Mouse (Mus musculus) liver, embryonic 14.5 days (tissue): Measurements from ENCODE around the gene Caap1. TPM values are rescaled to one million over a fixed set of nuclear protein-coding genes. Genes with fewer than 3 reads are reported as not detected.

Experiments
- ATAC-seq: fragments of 200-750 bp; cut with Nextera tagmentation; 2 replicates; pipeline ENCODE4 v1.8.0; 2017; ENCODE audit warnings: moderate number of reproducible peaks, mild to moderate bottlenecking, moderate library complexity; ENCODE audit not compliant: insufficient read depth
- DNase-seq, 3 experiments: peaks; one replicate each; pipeline ENCODE4 v3.0.0-alpha.2; 2012 to 2013; ENCODE audit warnings: low read depth in 3 of 3, low spot score in 3 of 3
- H3K27ac ChIP-seq: fragments of 300-500 bp; sonication (generic); 2 replicates; pipeline ENCODE4 v1.5.1; 2014; ENCODE audit warnings: moderate library complexity, mild to moderate bottlenecking, control low read depth, inconsistent platforms
- H3K27me3 ChIP-seq: fragments of 300-500 bp; sonication (generic); 2 replicates; pipeline ENCODE4 v1.6.1; 2014; ENCODE audit warnings: mild to moderate bottlenecking, low read length, moderate library complexity; ENCODE audit not compliant: control insufficient read depth, insufficient read depth
- H3K36me3 ChIP-seq: fragments of 300-500 bp; sonication (generic); replicated peaks from 2 replicates; pipeline ENCODE4 v1.6.1; 2014; ENCODE audit warnings: low read depth; ENCODE audit not compliant: control insufficient read depth, insufficient read depth
- H3K4me1 ChIP-seq, 2 experiments: fragments of 200-500 bp in 1 of 2; fragments of 300-500 bp in 1 of 2; sonication (generic) in 1 of 2; replicated peaks; 2 replicates each; pipeline ENCODE4 v1.6.1; 2012 to 2014; ENCODE audit warnings: antibody characterized with exemption in 1 of 2, inconsistent platforms in 1 of 2, low read length in 1 of 2; ENCODE audit not compliant: control insufficient read depth in 2 of 2, insufficient read depth in 2 of 2
- H3K4me2 ChIP-seq: fragments of 300-500 bp; sonication (generic); 2 replicates; pipeline ENCODE4 v1.6.1; 2014; ENCODE audit warnings: low read depth, mild to moderate bottlenecking, control low read depth, moderate library complexity
- H3K4me3 ChIP-seq, 2 experiments: fragments of 200-500 bp in 1 of 2; fragments of 300-500 bp in 1 of 2; sonication (generic) in 1 of 2; 2 replicates each; pipeline ENCODE4 v1.5.1; 2012 to 2014; ENCODE audit warnings: low read depth in 2 of 2, low read length in 2 of 2, mild to moderate bottlenecking in 2 of 2, control low read depth in 1 of 2, inconsistent platforms in 1 of 2, moderate library complexity in 1 of 2; ENCODE audit not compliant: insufficient read depth in 1 of 2
- H3K9ac ChIP-seq: fragments of 300-500 bp; sonication (generic); replicated peaks from 2 replicates; pipeline ENCODE4 v1.6.1; 2014; ENCODE audit warnings: mild to moderate bottlenecking, control low read depth, moderate library complexity
- H3K9me3 ChIP-seq: fragments of 300-500 bp; sonication (generic); 2 replicates; pipeline ENCODE4 v1.6.1; 2016; ENCODE audit warnings: low read length, mixed read lengths; ENCODE audit not compliant: control insufficient read depth
- CTCF ChIP-seq: IDR thresholded peaks from 2 replicates; pipeline ENCODE4 v1.5.1; 2016; ENCODE audit warnings: antibody characterized with exemption, low read depth, control low read depth
- EP300 ChIP-seq: IDR thresholded peaks from 2 replicates; pipeline ENCODE4 v1.6.1; 2016; ENCODE audit warnings: antibody characterized with exemption, low read depth
- WGBS: fragments of 180-500 bp; shearing (Covaris S2); extraction: QIAGEN DNeasy Blood & Tissue Kit; methylation state at CpG from one replicate; pipeline ENCODE4 v1.1.7; 2014; ENCODE audit not compliant: insufficient replicate concordance; 5-methylcytosine and 5-hydroxymethylcytosine counted together
- polyA plus RNA-seq, 2 experiments: library from polyadenylated mRNA; depleted of rRNA in 1 of 2; stranded (reverse) in 1 of 2; unstranded in 1 of 2; fragments of >200 nt; fragmentation: Nextera tagmentation in 1 of 2; extraction: Ambion mirVana in 1 of 2; gene quantifications; 2 replicates each; pipeline versions ENCODE4 v1.2.1 to v1.2.3; 2012 to 2014

Gene Caap1
- polyA plus RNA-seq (2012; rRNA removed) (2.7 and 5.4 TPM in 2 replicates), polyA plus RNA-seq (2014; fragmentation: Nextera tagmentation; extraction: Ambion mirVana) (9.7 and 10.3 TPM in 2 replicates)

DNA sequence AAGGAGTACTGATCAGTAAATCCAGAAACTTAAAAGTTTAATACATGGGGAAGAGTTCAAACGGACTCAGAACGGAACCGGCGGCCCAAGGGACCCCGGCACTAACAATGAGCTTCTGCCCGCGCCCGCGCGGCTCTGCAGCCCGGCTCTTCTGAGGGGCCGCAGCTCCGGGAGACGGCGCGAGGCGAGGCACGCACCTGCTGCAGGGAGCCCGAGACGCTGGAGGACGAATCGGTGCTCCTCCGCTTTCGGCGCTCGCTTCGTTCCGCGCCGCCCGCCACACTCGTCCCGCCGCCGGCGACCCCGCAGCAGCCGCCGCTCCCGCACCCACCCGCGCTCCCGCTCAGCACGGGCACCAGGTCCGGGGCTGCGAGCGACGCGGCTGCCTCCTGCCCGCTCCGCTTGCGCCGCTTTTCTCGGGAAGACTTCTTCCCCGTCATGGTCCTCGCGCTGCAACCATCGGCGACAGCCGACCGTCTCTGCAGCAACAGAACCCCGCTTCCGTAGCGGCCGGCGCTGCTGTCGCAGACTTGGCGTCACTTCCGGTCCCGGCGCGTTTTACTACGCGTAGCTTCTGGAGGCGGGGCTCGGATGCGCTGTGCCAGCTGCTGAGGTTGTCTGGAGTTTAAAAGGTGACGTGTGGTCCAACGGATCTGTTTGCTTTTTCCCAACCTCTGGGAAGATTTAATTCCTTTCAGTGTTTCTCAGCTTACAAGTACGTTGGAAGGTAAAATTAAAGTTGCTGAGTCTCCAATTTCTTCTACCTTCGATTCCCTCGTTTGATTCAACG, at the start of gene Caap1, which contains the start of gene Gm10306:
Gene Caap1, minus strand, starts transcription at position 532 of the 790 bp plus-strand sequence.
Gene Gm10306, plus strand, starts transcription at position 282 of the 790 bp plus-strand sequence.
- H3K4me2 ChIP-seq: peak within 1 kb of the TSS; percentile 81
- peak within 1 kb of the TSS; percentile 76 to 85 for H3K4me3 ChIP-seq
- H3K4me1 ChIP-seq: peaks cover 6 to 7% of the 10 kb centered on the region in 2 experiments
- H3K27me3 ChIP-seq: no peaks in the 10 kb centered on the region
- DNase-seq (peak; percentile 82 to 86 (median 82)), ATAC-seq (peak; percentile 97)
- H3K36me3 ChIP-seq: no peaks in the 10 kb centered on the region
- peak within 1 kb of the TSS; percentile 43 for H3K27ac ChIP-seq
- WGBS: 1% methylated on average over 73 of the region's 83 CpGs
- no peaks in the 10 kb centered on the region for H3K9me3 ChIP-seq
- peak within 1 kb of the TSS; percentile 83 for H3K9ac ChIP-seq
- TF ChIP-seq CTCF (no peak), EP300 (no peak)

DNA sequence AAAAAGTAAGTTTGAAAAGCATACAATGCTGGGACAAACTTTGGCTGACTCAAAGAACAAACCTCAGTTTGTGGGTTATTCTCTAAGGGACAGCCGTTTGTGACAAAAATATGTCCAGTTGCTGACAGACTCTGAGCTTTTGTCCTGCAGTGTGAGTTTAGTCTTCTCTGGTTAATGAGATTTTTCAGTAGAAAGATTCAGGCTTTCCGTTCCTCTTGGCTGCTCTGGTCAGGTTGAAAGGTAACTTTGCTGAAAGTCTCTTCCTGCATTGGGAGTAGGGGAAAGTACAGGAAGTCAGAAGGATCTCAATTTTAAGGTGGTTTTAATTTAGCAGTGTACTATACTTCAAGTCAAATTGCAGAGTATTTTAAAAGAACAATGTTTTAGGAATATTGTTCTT, 49.0 kb upstream of the Caap1 start:
- TF ChIP-seq CTCF (no peak), EP300 (no peak)
- H3K9ac ChIP-seq: no peak overlapping the region
- H3K4me3 ChIP-seq: no peak overlapping the region
- 63% methylated on average over 2 of the region's 2 CpGs for WGBS
- H3K27me3 ChIP-seq: no peaks in the 10 kb centered on the region
- peaks cover 2 to 8% of the 10 kb centered on the region in 2 experiments; a peak in 2 of 4 replicates for H3K4me1 ChIP-seq
- no peaks in the 10 kb centered on the region for H3K36me3 ChIP-seq
- DNase-seq (no peak), ATAC-seq (no peak)
- no peak overlapping the region for H3K27ac ChIP-seq
- H3K9me3 ChIP-seq: no peaks in the 10 kb centered on the region
- no peak overlapping the region for H3K4me2 ChIP-seq

DNA sequence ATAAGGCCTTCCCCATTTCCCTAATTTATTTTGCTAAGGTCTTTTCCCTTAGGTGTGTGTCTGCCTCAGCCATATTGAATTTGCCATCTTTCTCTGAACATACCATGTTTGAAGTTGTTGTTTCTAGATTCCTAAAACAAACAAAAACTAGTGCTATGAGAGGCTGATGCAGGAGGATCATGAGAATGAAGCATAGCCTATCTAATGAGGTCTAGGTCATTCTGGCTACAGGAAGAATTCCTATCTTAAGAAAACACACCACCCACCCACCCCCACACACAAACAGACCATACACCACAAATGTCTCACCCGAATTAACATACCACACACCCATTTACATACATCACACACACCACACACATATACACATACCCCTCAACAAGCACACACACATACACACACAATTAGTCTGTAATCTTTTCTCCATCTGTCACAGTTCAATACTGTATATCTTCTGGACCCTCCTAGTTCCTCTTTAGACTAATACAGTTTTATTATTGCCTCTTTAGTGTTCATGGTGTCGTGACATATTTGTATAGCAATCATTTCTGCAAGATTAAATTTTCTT, 47.9 kb upstream of the Caap1 start:
- Histone ChIP-seq H3K4me2 (peak overlapping the region; percentile 89; the same call in 1 of the 2 replicates), H3K9ac (no peak overlapping the region), H3K27me3 (no peaks in the 10 kb centered on the region), H3K27ac (no peak overlapping the region), H3K9me3 (no peaks in the 10 kb centered on the region), H3K36me3 (no peaks in the 10 kb centered on the region), H3K4me3 (no peak overlapping the region), H3K4me1 (peaks cover 2 to 4% of the 10 kb centered on the region in 2 experiments; a peak in 2 of 4 replicates)
- no peak for ATAC-seq
- TF ChIP-seq CTCF (no peak), EP300 (no peak)
- DNase-seq: no peak
- WGBS: 57% methylated on average over 2 of the region's 2 CpGs

DNA sequence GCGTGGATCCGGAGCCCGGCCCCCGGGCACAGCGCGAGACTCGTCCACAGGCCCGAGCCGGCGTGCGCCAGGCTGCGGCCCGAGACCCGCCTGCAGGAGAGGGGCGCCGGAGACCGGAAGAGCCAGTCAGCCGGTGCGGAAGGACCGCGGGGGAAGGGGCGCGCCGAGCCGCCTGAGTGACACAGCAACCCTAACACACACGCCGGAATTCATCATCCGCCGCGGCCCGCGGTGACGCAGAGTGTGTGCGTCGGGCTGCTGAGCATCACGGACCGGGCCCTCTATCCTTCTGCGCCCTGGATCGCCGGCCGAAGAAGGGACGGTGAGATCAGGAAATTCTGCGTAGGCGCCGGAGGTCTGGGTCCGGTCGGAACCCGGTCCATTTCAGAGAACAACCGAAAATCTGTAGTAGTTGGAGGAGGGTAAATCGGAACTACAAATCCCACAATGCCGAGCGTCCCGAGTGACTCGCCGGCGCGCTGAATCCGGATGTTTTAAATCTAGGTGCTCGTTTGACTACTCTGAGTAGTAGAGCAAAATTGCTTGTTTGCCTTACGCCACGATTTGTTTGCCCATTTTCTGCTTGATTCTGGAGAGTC, 46.5 kb upstream of the Caap1 start, which contains the start of gene Plaa:
Gene Plaa, minus strand, starts transcription at position 214 of the 599 bp plus-strand sequence.
- DNase-seq (peak; percentile 74 to 79 (median 75)), ATAC-seq (peak; percentile 99)
- Histone ChIP-seq H3K4me3 (peak within 1 kb of the TSS; percentile 64 to 91), H3K9ac (peak within 1 kb of the TSS; percentile 62), H3K4me1 (peaks cover 2 to 4% of the 10 kb centered on the region in 2 experiments; a peak in 2 of 4 replicates), H3K36me3 (no peaks in the 10 kb centered on the region), H3K27me3 (no peaks in the 10 kb centered on the region), H3K27ac (peak within 1 kb of the TSS; percentile 8), H3K4me2 (peak within 1 kb of the TSS; percentile 89), H3K9me3 (no peaks in the 10 kb centered on the region)
- WGBS: under 1% methylated on average over 61 of the region's 61 CpGs
- 0 out of 2 replicates have a peak, but pooled peaks have one; percentile 9 for TF ChIP-seq EP300
- no peak for TF ChIP-seq CTCF
